Mouse (Mus musculus) layer of hippocampus, adult 9-11 months (tissue): ENCODE measurements around the gene 4833439L19Rik.
A peak's percentile ranks its signal among the peaks of the same experiment; 100 is the strongest.

Experiments used
- DNase-seq: peaks from one replicate; pipeline ENCODE4 v3.0.0; 2022

Gene 4833439L19Rik

DNA sequence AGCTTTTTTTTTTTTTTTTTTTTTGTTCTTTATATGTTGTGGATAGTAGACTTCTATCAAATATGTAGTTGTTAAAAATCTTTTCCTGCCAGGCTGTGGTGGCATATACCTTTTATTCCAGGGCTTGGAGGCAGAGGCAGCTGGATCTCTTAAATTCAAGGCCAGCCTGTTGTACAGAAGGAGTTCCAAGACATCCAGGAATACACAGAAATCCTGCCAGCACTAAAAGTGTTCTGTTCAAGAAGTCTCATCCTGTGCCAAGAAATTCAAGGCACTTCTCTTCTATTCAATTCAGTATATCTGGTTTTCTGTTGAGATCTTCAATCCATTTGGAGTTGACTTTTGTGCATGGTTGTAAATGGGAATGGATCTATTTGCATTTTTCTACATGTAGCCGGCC, 59.3 kb downstream of the 4833439L19Rik start:
- peak; percentile 40 for DNase-seq

DNA sequence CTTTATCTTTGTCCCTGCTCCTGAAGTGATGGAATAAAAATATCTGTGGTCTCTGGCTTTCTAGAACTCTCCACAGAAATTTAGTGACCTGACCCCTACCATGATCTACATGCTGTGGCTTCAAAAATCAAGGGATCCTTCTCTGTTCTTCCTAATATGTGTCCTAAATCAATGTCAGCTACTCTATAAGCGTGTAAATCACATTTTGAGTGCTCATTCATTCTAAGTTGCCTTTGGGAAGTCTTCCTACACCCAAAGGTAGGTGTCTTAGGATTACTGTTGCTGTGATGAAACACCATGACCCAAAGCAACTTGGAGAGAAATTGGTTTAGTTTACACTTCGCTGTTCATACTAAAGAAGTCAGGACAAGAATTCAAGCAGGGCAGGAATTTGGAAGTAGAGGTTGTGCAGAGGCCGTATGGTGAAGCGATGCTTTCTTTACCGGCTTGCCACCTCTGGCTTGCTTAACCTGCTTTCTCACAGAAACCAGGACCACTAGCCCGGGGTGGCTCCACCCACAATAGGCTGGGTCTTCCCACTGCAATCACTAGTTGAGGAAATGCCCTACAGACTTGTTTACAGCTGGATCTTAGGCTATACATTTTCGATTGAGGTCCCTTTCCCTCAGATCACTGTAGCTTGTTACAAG, 60.5 kb downstream of the 4833439L19Rik start:
- DNase-seq = no peak

DNA sequence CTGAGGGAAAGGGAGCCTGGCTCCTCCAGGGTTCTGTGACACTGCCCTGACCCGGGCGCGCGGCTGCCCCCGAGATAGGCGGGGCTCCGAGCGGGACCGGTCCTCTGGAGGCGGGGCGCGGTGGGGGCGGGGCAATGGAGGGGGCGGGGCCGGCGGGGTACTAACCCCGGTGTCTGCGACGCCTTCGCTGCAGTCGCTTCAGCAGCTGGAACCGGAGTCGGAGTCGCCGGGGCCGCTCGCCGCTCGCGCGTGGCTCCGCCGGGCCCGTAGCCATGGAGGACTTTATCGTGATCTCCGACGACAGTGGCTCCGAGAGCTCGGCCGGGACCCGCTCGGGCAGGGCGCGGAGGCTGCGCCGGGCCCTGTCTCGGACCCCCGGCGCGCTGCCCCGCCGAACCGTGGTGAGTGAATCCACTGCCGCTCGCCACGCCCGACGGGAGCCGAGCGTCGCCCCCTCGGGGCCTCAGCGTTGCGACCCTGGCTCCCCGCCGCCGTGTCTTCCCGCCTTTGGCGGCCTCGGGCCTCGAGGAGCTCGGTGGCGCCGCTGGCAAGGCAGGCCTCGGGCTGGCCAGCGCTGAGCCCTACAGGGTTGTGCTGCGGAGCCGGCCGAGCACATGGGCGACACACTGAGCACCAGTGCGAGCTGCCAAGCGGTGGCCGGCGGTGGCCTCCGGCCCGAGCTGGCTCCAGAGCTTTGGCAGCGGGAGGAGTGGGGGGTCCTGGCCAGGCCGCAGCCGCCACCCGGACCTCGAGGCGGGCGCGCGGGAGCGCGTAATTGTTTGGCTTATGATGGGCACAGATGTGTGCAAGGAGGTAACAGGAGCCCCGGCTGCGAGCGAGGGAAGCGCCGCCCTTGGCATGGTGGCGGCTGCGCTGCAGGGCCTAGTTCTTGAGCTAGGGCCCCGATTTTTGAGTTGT, 61.4 kb downstream of the 4833439L19Rik start, which contains the start of gene Simc1:
Gene Simc1 (plus strand): TSS at position 176 of the 918 bp plus-strand sequence.
- DNase-seq = peak; percentile 56

DNA sequence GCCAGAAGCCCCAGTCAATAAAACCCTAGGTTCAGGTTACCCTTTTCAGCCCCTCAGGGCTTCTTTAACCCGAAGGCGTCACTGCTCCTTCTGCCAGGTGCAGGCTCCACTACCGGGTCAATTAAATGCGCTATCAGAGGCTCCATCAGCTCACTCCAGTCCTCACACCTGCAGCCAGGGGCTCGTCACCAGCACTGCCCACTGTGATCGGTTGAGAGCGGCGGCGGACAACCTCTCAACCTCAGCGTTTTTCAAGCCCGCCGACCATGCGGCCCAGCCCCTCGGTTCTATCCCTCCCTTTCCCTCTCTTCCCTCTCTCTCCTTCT, 62.0 kb downstream of the 4833439L19Rik start:
- DNase-seq = no peak

DNA sequence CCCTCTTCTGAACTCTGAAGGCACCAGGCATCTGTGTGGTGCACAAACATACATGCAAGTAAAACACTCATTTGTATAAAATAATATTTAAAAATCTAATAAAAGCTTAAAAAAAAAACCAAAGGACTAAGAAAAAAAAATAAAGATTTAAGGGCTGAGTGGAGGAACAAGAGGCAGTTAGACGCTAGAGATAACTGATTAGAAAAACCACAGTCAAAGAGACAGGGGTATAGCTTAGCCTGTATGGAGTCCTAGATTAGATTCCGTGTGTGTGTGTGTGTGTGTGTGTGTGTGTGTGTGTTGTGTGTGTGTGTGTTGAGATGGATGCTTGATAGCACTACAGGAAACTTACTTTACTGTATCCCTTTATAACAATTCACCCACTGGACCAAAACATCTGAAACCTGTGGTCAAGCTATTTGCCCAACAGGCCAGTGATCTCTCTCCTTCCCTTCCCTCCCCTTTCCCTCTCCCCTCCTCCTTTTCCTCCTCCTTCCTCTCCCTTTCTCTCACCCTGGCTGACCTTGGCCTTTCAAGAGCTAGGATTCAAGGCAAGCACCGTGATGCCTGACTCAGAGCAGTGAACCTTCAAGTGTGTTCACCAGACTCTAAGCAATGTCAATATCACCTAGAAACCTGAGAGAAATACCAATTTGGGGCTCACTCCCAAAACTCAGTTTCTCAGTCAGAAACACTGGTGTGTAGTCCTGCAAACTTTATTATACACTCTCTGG, 63.1 kb downstream of the 4833439L19Rik start:
- DNase-seq = no peak

DNA sequence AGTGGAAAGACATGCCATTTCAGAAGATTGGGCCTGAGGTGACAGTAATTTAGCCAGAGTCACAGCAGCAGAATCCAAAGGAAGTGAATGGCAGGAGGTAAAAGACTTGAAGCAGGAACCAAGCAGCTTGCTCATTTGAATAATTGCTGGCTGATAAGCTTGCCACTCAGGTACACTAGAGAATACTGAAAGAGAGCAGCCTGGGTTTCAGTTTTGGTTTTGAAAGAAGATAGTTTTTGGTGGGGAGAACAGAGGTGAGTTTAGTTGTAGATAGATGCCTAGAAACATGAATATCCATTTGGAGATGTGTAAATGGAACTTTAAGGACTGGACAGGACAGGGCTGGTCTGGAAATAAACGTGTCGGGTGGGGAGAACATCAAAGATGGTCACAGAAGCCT, 63.9 kb downstream of the 4833439L19Rik start:
- DNase-seq = no peak
